Mouse (Mus musculus) lung, postnatal 25 days (tissue): Measurements from ENCODE around the gene Olfr288.

Experiments used
- DNase-seq: peaks from one replicate; pipeline ENCODE4 v3.0.0; 2022; ENCODE audit warnings: low spot score

The Olfr288 gene

GRCm38 (mm10) chr15:98166963-98167644, 28.2 kb downstream of the Olfr288 start, which contains the start of gene Ccdc184:
TSS of gene Ccdc184 (plus strand) at chr15:98167158.
- DNase-seq: no peak

- DNase-seq: no peak
These were observed 29.8 kb downstream of the Olfr288 start, which contains the start of gene Asb8 for GRCm38 (mm10) chr15:98165525-98165924. TSS of gene Asb8 (minus strand) at chr15:98165625.

- DNase-seq: no peak
These were observed 32.8 kb downstream of the Olfr288 start for GRCm38 (mm10) chr15:98162561-98162960.

- no peak for DNase-seq
These were observed 34.1 kb downstream of the Olfr288 start for GRCm38 (mm10) chr15:98161026-98161805.

- no peak for DNase-seq
These were observed 38.1 kb downstream of the Olfr288 start for GRCm38 (mm10) chr15:98157253-98157652.

- no peak for DNase-seq
These were observed 39.4 kb downstream of the Olfr288 start for GRCm38 (mm10) chr15:98155944-98156343.

GRCm38 (mm10) chr15:98155272-98155671, 40.1 kb downstream of the Olfr288 start:
- DNase-seq: no peak

GRCm38 (mm10) chr15:98154631-98155030, 40.7 kb downstream of the Olfr288 start:
- no peak for DNase-seq

GRCm38 (mm10) chr15:98154146-98154545, 41.2 kb downstream of the Olfr288 start:
- DNase-seq: no peak

- peak; percentile 41 for DNase-seq
These were observed 41.7 kb downstream of the Olfr288 start for GRCm38 (mm10) chr15:98153625-98154024.

GRCm38 (mm10) chr15:98152916-98153315, 42.4 kb downstream of the Olfr288 start:
- DNase-seq: no peak

GRCm38 (mm10) chr15:98149166-98149602, 46.2 kb downstream of the Olfr288 start:
- DNase-seq: no peak

GRCm38 (mm10) chr15:98148356-98148755, 47.0 kb downstream of the Olfr288 start:
- DNase-seq: no peak

- peak; percentile 93 for DNase-seq
These were observed 49.7 kb downstream of the Olfr288 start for GRCm38 (mm10) chr15:98145559-98146181.

- DNase-seq: no peak
These were observed 50.4 kb downstream of the Olfr288 start for GRCm38 (mm10) chr15:98144861-98145507.

- no peak for DNase-seq
These were observed 52.8 kb downstream of the Olfr288 start for GRCm38 (mm10) chr15:98142515-98142914.

- no peak for DNase-seq
These were observed 54.5 kb downstream of the Olfr288 start for GRCm38 (mm10) chr15:98140809-98141208.

GRCm38 (mm10) chr15:98139763-98140162, 55.6 kb downstream of the Olfr288 start:
- no peak for DNase-seq

- DNase-seq: no peak
These were observed 58.5 kb downstream of the Olfr288 start for GRCm38 (mm10) chr15:98136871-98137270.
